Mouse (Mus musculus) adipose tissue, adult 10 weeks (tissue): Measurements from ENCODE around the gene Pou5f2. TPM values are rescaled to one million over a fixed set of nuclear protein-coding genes. Genes with fewer than 3 reads are reported as not detected.

Source experiments
- polyA plus RNA-seq: library from polyadenylated mRNA; stranded (reverse); fragments of 350-450 nt; fragmentation: Illumina TruSeq; extraction: RNeasy Lipid Tissue Mini Kit (QIAGEN cat#74804); gene quantifications from one replicate; pipeline ENCODE4 v1.2.3, GENCODE M21; 2014; ENCODE audit warnings: low read depth, low replicate concordance

Pou5f2 gene
- 1.2 TPM for polyA plus RNA-seq

GRCm38 (mm10) chr13:78024683-78025294 lies at the start of gene Pou5f2:
Gene Pou5f2, plus strand, starts transcription at chr13:78024902.

Other genes with a start within 250 kb of the Pou5f2 start
- gene Nr2f1, start 174.9 kb downstream of the Pou5f2 start, polyA plus RNA-seq: 4.4 TPM